In genomic region chr4:82499238-82499637, GRCm38 (mm10) we compare ENCODE assay signal across 8 mouse cellular contexts.
A peak's percentile ranks its signal among the peaks of the same experiment; 100 is the strongest.
DNase-seq lines count a peak whose midpoint lies in the region; ATAC-seq lines count a peak whose summit lies in the region.

No protein-coding gene starts in this region.

- no peak overlapping the region for H3K27ac ChIP-seq in kidney, embryonic 14.5 days (ENCODE audit: low read depth, low read length)
- H3K27ac ChIP-seq in heart, embryonic 14.5 days (replicated peaks in 1 of 2; ENCODE audit: control insufficient read depth in 1 of 2, insufficient read depth in 1 of 2, low read depth in 2 of 2, low read length in 2 of 2), result peak overlapping the region; percentile 76 to 87
- H3K27ac ChIP-seq in midbrain, embryonic 14.5 days (replicated peaks; ENCODE audit: low read depth, low read length), result peak overlapping the region; percentile 50

- ATAC-seq in kidney, embryonic 14.5 days (ENCODE audit: low FRiP score, low TSS enrichment), result no peak
- 0 out of 2 replicates have a peak, but pooled peaks have one; percentile 26 for ATAC-seq in heart, embryonic 14.5 days (ENCODE audit: insufficient number of reproducible peaks, insufficient read depth, low FRiP score, low read depth)
- no peak for ATAC-seq in midbrain, embryonic 14.5 days (ENCODE audit: low FRiP score, low TSS enrichment)

- H3K27me3 ChIP-seq in kidney, embryonic 14.5 days (ENCODE audit: control insufficient read depth, insufficient read depth, low read length), result peaks cover 11% of the 10 kb centered on the region
- H3K27me3 ChIP-seq in heart, embryonic 14.5 days (ENCODE audit: control insufficient read depth, insufficient read depth, low read length), result no peaks in the 10 kb centered on the region
- H3K27me3 ChIP-seq in midbrain, embryonic 14.5 days (ENCODE audit: control insufficient read depth, insufficient read depth, low read length), result no peaks in the 10 kb centered on the region

- no peak overlapping the region for H3K4me3 ChIP-seq in kidney, embryonic 14.5 days (ENCODE audit: low read length)
- H3K4me3 ChIP-seq in heart, embryonic 14.5 days (ENCODE audit: control insufficient read depth in 1 of 2, insufficient read depth in 1 of 2, low read depth in 1 of 2, low read length in 2 of 2), result peak overlapping the region; percentile 4 to 96; a peak in 1 of 4 replicates
- peak overlapping the region; percentile 72 for H3K4me3 ChIP-seq in midbrain, embryonic 14.5 days (replicated peaks; ENCODE audit: low read depth, low read length)

- H3K4me1 ChIP-seq in kidney, embryonic 14.5 days (ENCODE audit: control insufficient read depth, insufficient read depth, low read length), result peaks cover 8% of the 10 kb centered on the region; the same call in 1 of the 2 replicates
- H3K4me1 ChIP-seq in heart, embryonic 14.5 days (ENCODE audit: control insufficient read depth in 2 of 2, insufficient read depth in 2 of 2, low read length in 2 of 2), result peaks cover 22 to 50% of the 10 kb centered on the region in 2 experiments
- H3K4me1 ChIP-seq in midbrain, embryonic 14.5 days (ENCODE audit: control insufficient read depth, insufficient read depth, low read length), result 0 out of 2 replicates have a peak, but pooled peaks cover 3% of the 10 kb centered on the region

- H3K4me2 ChIP-seq in kidney, embryonic 14.5 days (replicated peaks; ENCODE audit: low read depth, low read length), result peak overlapping the region; percentile 22; the same call in 1 of the 2 replicates
- H3K4me2 ChIP-seq in heart, embryonic 14.5 days (ENCODE audit: low read length), result peak overlapping the region; percentile 97
- peak overlapping the region; percentile 98 for H3K4me2 ChIP-seq in midbrain, embryonic 14.5 days (ENCODE audit: low read length)

- WGBS in kidney, embryonic 14.5 days, result 58% methylated on average over 5 of the region's 5 CpGs
- WGBS in heart, embryonic 14.5 days, result 24% methylated on average over 5 of the region's 5 CpGs
- WGBS in midbrain, embryonic 14.5 days, result 64% methylated on average over 5 of the region's 5 CpGs

- no peaks in the 10 kb centered on the region for H3K9me3 ChIP-seq in kidney, embryonic 14.5 days (ENCODE audit: control insufficient read depth, low read length)
- no peaks in the 10 kb centered on the region for H3K9me3 ChIP-seq in heart, embryonic 14.5 days (ENCODE audit: control insufficient read depth, low read length)
- H3K9me3 ChIP-seq in midbrain, embryonic 14.5 days (ENCODE audit: control insufficient read depth, low read length), result no peaks in the 10 kb centered on the region

- no peak for DNase-seq in kidney, postnatal 14 days
- DNase-seq in cerebellum, postnatal 14 days, result peak; percentile 58 to 76
- peak; percentile 52 for DNase-seq in midbrain, embryonic 14.5 days
- DNase-seq in gastrocnemius, adult 8-10 months (ENCODE audit: low spot score in 2 of 2), result no peak
- no peak for DNase-seq in adrenal gland, postnatal 10 days
- DNase-seq in retina, embryonic 14.5 days (ENCODE audit: low spot score), result no peak

- no peak overlapping the region for H3K9ac ChIP-seq in kidney, embryonic 14.5 days (ENCODE audit: low read depth, low read length)
- H3K9ac ChIP-seq in heart, embryonic 14.5 days (ENCODE audit: low read length), result peak overlapping the region; percentile 100
- 0 out of 2 replicates have a peak overlapping the region, but pooled peaks have one; percentile 24 for H3K9ac ChIP-seq in midbrain, embryonic 14.5 days (replicated peaks; ENCODE audit: low read length)

- H3K36me3 ChIP-seq in kidney, embryonic 14.5 days (ENCODE audit: control insufficient read depth, insufficient read depth, low read length), result peaks cover 12% of the 10 kb centered on the region
- H3K36me3 ChIP-seq in heart, embryonic 14.5 days (ENCODE audit: control insufficient read depth, insufficient read depth, low read length), result peaks cover 35% of the 10 kb centered on the region
- H3K36me3 ChIP-seq in midbrain, embryonic 14.5 days (ENCODE audit: control insufficient read depth, insufficient read depth, low read length), result peaks cover 8% of the 10 kb centered on the region; the same call in 1 of the 2 replicates

Comparison
In these comparisons a context has a peak if more than half of its experiments do, and no peak if none do; other contexts are left out.
1. H3K4me2 ChIP-seq: peak in every context shown above with its lines; median percentile 98 in midbrain, embryonic 14.5 days; 97 in heart, embryonic 14.5 days; 22 in kidney, embryonic 14.5 days.
2. DNase-seq: peak in cerebellum, postnatal 14 days (2 of 2) and midbrain, embryonic 14.5 days (single experiment); none in kidney, postnatal 14 days (single experiment), gastrocnemius, adult 8-10 months (0 of 2), adrenal gland, postnatal 10 days (single experiment) and retina, embryonic 14.5 days (single experiment).